Mouse (Mus musculus) myocyte (in vitro differentiated cells): ENCODE results near the gene Erich3.

ENCODE experiments used
- POLR2A ChIP-seq: IDR thresholded peaks from one replicate; pipeline ENCODE4 v1.6.1; 2011; ENCODE audit warnings: low read depth, mild to moderate bottlenecking, control low read depth, moderate library complexity; ENCODE audit not compliant: insufficient read length
- REST ChIP-seq: IDR thresholded peaks from one replicate; pipeline ENCODE4 v1.6.1; 2011; ENCODE audit warnings: mild to moderate bottlenecking, control low read depth, moderate library complexity; ENCODE audit not compliant: insufficient read depth, insufficient read length
- USF1 ChIP-seq: IDR thresholded peaks from one replicate; pipeline ENCODE4 v1.6.1; 2011; ENCODE audit warnings: low read depth, mild to moderate bottlenecking, control low read depth, moderate library complexity

GRCm38 (mm10) chr3:154700735-154701134 lies 37.1 kb downstream of the Erich3 start:
- no peak for TF ChIP-seq POLR2A
- TF ChIP-seq REST = no peak
- TF ChIP-seq USF1 = no peak
